Mouse (Mus musculus): Measurements from ENCODE around the gene Mdga1. TPM values are rescaled to one million over a fixed set of nuclear protein-coding genes. Genes with fewer than 3 reads are reported as not detected.

Mdga1 gene
- polyA plus RNA-seq, 1 experiment, result 4.5 TPM

- Histone ChIP-seq H3K4me3 (replicated peaks; ENCODE audit: control insufficient read depth, low read depth, low read length) (no peak overlapping the region), H3K4me1 (ENCODE audit: control insufficient read depth, insufficient read depth, low read length) (no peaks in the 10 kb centered on the region), H3K27ac (ENCODE audit: control insufficient read depth, insufficient read depth, low read depth, low read length, poor library complexity) (no peak overlapping the region)
- 31% methylated on average over 16 of the region's 16 CpGs for WGBS
- TF ChIP-seq CTCF (IDR thresholded peaks at IDR 0.05; ENCODE audit: control insufficient read depth, insufficient read depth, low read length), result no peak
- TF ChIP-seq POLR2A (IDR thresholded peaks at IDR 0.05; ENCODE audit: borderline replicate concordance, control insufficient read depth, low read depth, low read length), result no peak
Observed at GRCm38 (mm10) chr17:29928751-29929237, 41.1 kb downstream of the Mdga1 start.

GRCm38 (mm10) chr17:29925608-29926606 lies 44.0 kb downstream of the Mdga1 start:
- 73% methylated on average over 26 of the region's 26 CpGs for WGBS

GRCm38 (mm10) chr17:29920089-29920488 lies 49.8 kb downstream of the Mdga1 start:
- TF ChIP-seq POLR2A (IDR thresholded peaks at IDR 0.05; ENCODE audit: borderline replicate concordance, control insufficient read depth, low read depth, low read length), result no peak
- no peak for TF ChIP-seq CTCF (IDR thresholded peaks at IDR 0.05; ENCODE audit: control insufficient read depth, insufficient read depth, low read length)
- Histone ChIP-seq H3K4me3 (replicated peaks; ENCODE audit: control insufficient read depth, low read depth, low read length) (no peak overlapping the region), H3K4me1 (ENCODE audit: control insufficient read depth, insufficient read depth, low read length) (no peaks in the 10 kb centered on the region), H3K27ac (ENCODE audit: control insufficient read depth, insufficient read depth, low read depth, low read length, poor library complexity) (no peak overlapping the region)
- WGBS, result 80% methylated on average over 5 of the region's 6 CpGs

More at GRCm38 (mm10) chr17:29925608-29926606, 44.0 kb downstream of the Mdga1 start:
- no peak overlapping the region for H3K27ac ChIP-seq (ENCODE audit: control insufficient read depth, insufficient read depth, low read depth, low read length, poor library complexity)
- H3K4me3 ChIP-seq (replicated peaks; ENCODE audit: control insufficient read depth, low read depth, low read length), result no peak overlapping the region
- H3K4me1 ChIP-seq (ENCODE audit: control insufficient read depth, insufficient read depth, low read length), result no peaks in the 10 kb centered on the region
- TF ChIP-seq CTCF (IDR thresholded peaks at IDR 0.05; ENCODE audit: control insufficient read depth, insufficient read depth, low read length) (no peak), POLR2A (IDR thresholded peaks at IDR 0.05; ENCODE audit: borderline replicate concordance, control insufficient read depth, low read depth, low read length) (no peak)

- WGBS, result 80% methylated on average over 3 of the region's 3 CpGs
- no peak for TF ChIP-seq CTCF (IDR thresholded peaks at IDR 0.05; ENCODE audit: control insufficient read depth, insufficient read depth, low read length)
- no peak for TF ChIP-seq POLR2A (IDR thresholded peaks at IDR 0.05; ENCODE audit: borderline replicate concordance, control insufficient read depth, low read depth, low read length)
- H3K4me3 ChIP-seq (replicated peaks; ENCODE audit: control insufficient read depth, low read depth, low read length), result no peak overlapping the region
- no peak overlapping the region for H3K27ac ChIP-seq (ENCODE audit: control insufficient read depth, insufficient read depth, low read depth, low read length, poor library complexity)
- no peaks in the 10 kb centered on the region for H3K4me1 ChIP-seq (ENCODE audit: control insufficient read depth, insufficient read depth, low read length)
Observed at GRCm38 (mm10) chr17:29919552-29919920, 50.4 kb downstream of the Mdga1 start.

GRCm38 (mm10) chr17:29918791-29919551 lies 50.9 kb downstream of the Mdga1 start:
- H3K4me3 ChIP-seq (replicated peaks; ENCODE audit: control insufficient read depth, low read depth, low read length), result no peak overlapping the region
- H3K4me1 ChIP-seq (ENCODE audit: control insufficient read depth, insufficient read depth, low read length), result no peaks in the 10 kb centered on the region
- WGBS, result 85% methylated on average over 13 of the region's 13 CpGs
- no peak overlapping the region for H3K27ac ChIP-seq (ENCODE audit: control insufficient read depth, insufficient read depth, low read depth, low read length, poor library complexity)
- TF ChIP-seq CTCF (IDR thresholded peaks at IDR 0.05; ENCODE audit: control insufficient read depth, insufficient read depth, low read length), result no peak
- no peak for TF ChIP-seq POLR2A (IDR thresholded peaks at IDR 0.05; ENCODE audit: borderline replicate concordance, control insufficient read depth, low read depth, low read length)

- no peak overlapping the region for H3K27ac ChIP-seq (ENCODE audit: control insufficient read depth, insufficient read depth, low read depth, low read length, poor library complexity)
- whole genome bisulfite sequencing, result 3% methylated on average over 3 of the region's 3 CpGs
- no peak overlapping the region for H3K4me3 ChIP-seq (replicated peaks; ENCODE audit: control insufficient read depth, low read depth, low read length)
- TF ChIP-seq POLR2A (IDR thresholded peaks at IDR 0.05; ENCODE audit: borderline replicate concordance, control insufficient read depth, low read depth, low read length) (no peak), CTCF (IDR thresholded peaks at IDR 0.05; ENCODE audit: control insufficient read depth, insufficient read depth, low read length) (no peak)
- no peaks in the 10 kb centered on the region for H3K4me1 ChIP-seq (ENCODE audit: control insufficient read depth, insufficient read depth, low read length)
Observed at GRCm38 (mm10) chr17:29916968-29917367, 52.9 kb downstream of the Mdga1 start.

- Histone ChIP-seq H3K4me1 (ENCODE audit: control insufficient read depth, insufficient read depth, low read length) (no peaks in the 10 kb centered on the region), H3K4me3 (replicated peaks; ENCODE audit: control insufficient read depth, low read depth, low read length) (no peak overlapping the region), H3K27ac (ENCODE audit: control insufficient read depth, insufficient read depth, low read depth, low read length, poor library complexity) (no peak overlapping the region)
- whole genome bisulfite sequencing, result 70% methylated on average over 10 of the region's 10 CpGs
- TF ChIP-seq POLR2A (IDR thresholded peaks at IDR 0.05; ENCODE audit: borderline replicate concordance, control insufficient read depth, low read depth, low read length), result no peak
- no peak for TF ChIP-seq CTCF (IDR thresholded peaks at IDR 0.05; ENCODE audit: control insufficient read depth, insufficient read depth, low read length)
Observed at GRCm38 (mm10) chr17:29915820-29916219, 54.1 kb downstream of the Mdga1 start.
